Mouse (Mus musculus) C2C12 (cell line): Measurements from ENCODE around the gene Gpatch2l.

Experiments
- CTCF ChIP-seq: IDR thresholded peaks from one replicate; pipeline ENCODE4 v1.5.1; 2011; ENCODE audit not compliant: control insufficient read depth, insufficient read depth, insufficient read length
- FOSL1 ChIP-seq: IDR thresholded peaks from one replicate; pipeline ENCODE4 v1.8.0; 2011; ENCODE audit warnings: mild to moderate bottlenecking, low read length; ENCODE audit not compliant: poor library complexity, insufficient read depth, severe bottlenecking
- MAX ChIP-seq: IDR thresholded peaks from one replicate; pipeline ENCODE4 v1.6.1; 2011; ENCODE audit warnings: mild to moderate bottlenecking, control low read depth
- MYOD1 ChIP-seq: IDR thresholded peaks from one replicate; pipeline ENCODE4 v1.6.1; 2011; ENCODE audit warnings: low read depth; ENCODE audit not compliant: control insufficient read depth, insufficient read length
- MYOG ChIP-seq: IDR thresholded peaks from one replicate; pipeline ENCODE4 v1.6.1; 2011; ENCODE audit not compliant: control insufficient read depth, insufficient read length; ENCODE audit errors: extremely low read depth
- USF1 ChIP-seq: IDR thresholded peaks from one replicate; pipeline ENCODE4 v1.6.1; 2011; ENCODE audit warnings: low read depth, mild to moderate bottlenecking, control low read depth, moderate library complexity

DNA sequence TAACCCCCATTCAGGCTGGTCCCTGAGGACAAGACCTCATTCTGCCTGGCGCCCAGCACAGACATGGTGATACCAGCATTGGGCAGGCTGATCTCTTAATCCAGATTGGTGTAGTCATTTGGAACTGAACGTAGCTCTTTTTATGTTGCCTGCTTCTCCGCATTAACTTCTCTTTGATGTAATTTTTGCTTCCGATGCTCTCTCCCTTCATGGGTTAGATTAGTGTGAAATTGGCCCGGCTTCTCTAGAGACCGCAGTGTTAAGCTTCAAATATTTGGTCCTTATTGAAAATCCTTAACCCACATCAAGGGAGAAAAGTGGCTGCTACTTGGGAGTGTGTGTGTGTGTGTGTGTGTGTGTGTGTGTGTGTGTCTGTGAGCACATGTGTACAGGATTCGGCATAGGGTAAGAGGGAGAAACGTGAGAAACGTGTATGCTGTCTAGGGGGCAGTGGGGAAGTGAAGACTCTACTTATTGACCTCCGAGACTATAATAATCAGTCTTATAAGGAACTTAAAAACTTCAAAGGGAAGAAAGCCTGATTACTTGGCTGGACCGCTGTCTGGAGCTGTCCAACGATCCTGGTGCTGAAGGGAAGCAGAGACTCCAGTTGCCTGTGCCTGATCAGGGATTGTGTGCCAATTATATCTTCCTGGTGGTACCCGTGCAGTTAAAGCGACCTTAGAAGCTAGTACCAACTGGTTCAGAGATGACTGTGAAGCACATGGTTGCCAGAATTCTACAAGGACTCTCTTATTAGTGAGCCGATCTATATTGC, 28.8 kb upstream of the Gpatch2l start:
- TF ChIP-seq CTCF, result no peak
- TF ChIP-seq USF1, result no peak
- TF ChIP-seq MAX, result no peak
- no peak for TF ChIP-seq MYOD1
- no peak for TF ChIP-seq FOSL1
- TF ChIP-seq MYOG, result no peak
